Mouse (Mus musculus) spleen, adult 2 months (tissue): ENCODE measurements around the gene Wscd1.

Source experiments
- CTCF ChIP-seq: fragments of 200-500 bp; IDR thresholded peaks from 2 replicates; pipeline ENCODE4 v1.5.1; 2011; ENCODE audit warnings: mild to moderate bottlenecking, inconsistent platforms; ENCODE audit not compliant: insufficient read depth, insufficient read length, insufficient replicate concordance; ENCODE audit errors: extremely low read depth
- POLR2A ChIP-seq: fragments of 200-500 bp; IDR thresholded peaks from 2 replicates; pipeline ENCODE4 v1.6.1; 2011; ENCODE audit warnings: low read depth, low read length, inconsistent platforms

- TF ChIP-seq CTCF = no peak
- TF ChIP-seq POLR2A = no peak
Observed at GRCm38 (mm10) chr11:71817341-71817740, 67.6 kb downstream of the Wscd1 start.
